Mouse (Mus musculus) urinary bladder, postnatal 10 days (tissue): ENCODE measurements at regions not wholly inside any gene's neighbourhood (a gene's known extent, or its start where the extent isn't known, plus 50 kb on each side); places are given as distances from the start of the nearest gene placed in this dataset.

Source experiments
- DNase-seq: peaks from one replicate; pipeline ENCODE4 v3.0.0; 2022; ENCODE audit warnings: low spot score

- no peak for DNase-seq
These were observed 248.3 kb downstream of the Nr2f2 start for GRCm38 (mm10) chr7:70117930-70118922.

DNA sequence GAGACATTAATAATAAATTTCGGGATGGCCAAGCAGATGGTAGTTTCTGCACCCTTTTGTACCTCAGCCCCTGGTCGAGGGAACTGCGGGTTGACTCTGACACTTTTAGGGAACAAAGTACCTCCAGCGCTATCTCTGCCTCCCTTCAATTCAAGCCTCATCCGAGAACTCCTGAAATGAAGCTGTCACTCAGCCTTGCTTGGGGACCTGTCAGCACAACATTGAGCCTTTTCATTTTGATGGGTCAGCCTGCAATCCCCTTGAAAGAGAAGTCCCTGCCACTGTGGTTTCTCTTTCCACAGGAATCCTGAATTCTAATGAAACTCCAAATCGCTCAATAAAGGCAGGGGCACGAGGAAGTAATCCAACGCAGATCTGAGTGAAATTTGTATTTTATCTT lies 257.5 kb downstream of the Nr2f2 start:
- DNase-seq: no peak

- no peak for DNase-seq
These were observed 261.5 kb downstream of the Nr2f2 start for GRCm38 (mm10) chr7:70105024-70105423.

DNA sequence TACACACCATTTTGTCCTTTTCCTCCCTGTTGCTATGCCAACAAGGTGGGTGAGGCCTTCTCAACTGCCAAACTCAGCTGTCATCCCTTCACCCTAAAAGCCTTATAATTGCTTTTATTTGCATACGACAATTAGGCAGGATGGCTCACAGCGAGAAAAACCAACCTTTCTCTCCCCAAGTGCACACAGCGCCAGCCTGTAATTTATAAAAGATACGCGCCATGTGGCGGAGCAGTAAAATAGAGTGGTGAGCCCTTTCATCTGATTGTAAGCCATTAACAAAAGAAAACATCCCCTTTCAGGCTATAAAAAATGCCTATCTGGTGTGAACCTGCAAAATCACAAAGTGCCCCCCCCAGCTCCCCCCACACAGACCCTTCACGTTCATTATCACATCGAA lies 262.0 kb downstream of the Nr2f2 start:
- no peak for DNase-seq

DNA sequence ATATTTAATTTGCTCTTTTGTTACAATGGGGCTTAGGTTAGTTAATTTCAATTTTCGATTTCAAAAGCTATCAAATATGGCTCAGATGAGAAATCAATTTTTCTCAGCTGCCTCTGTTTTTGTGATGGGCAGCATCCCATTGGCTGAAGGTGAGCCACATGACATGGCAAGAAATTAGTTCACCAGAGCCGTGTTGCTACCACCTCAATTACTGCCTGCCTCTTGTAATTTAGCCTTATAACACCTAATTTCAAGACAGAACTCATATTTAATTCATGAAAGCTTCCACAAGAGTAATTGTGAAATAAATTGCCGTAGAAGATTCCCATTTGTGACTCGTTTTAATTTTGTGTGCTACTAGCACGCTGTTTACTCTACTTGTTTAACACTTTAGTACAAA lies 262.9 kb downstream of the Nr2f2 start:
- no peak for DNase-seq

- DNase-seq: no peak
These were observed 267.5 kb downstream of the Nr2f2 start for GRCm38 (mm10) chr7:70099001-70099400.

DNA sequence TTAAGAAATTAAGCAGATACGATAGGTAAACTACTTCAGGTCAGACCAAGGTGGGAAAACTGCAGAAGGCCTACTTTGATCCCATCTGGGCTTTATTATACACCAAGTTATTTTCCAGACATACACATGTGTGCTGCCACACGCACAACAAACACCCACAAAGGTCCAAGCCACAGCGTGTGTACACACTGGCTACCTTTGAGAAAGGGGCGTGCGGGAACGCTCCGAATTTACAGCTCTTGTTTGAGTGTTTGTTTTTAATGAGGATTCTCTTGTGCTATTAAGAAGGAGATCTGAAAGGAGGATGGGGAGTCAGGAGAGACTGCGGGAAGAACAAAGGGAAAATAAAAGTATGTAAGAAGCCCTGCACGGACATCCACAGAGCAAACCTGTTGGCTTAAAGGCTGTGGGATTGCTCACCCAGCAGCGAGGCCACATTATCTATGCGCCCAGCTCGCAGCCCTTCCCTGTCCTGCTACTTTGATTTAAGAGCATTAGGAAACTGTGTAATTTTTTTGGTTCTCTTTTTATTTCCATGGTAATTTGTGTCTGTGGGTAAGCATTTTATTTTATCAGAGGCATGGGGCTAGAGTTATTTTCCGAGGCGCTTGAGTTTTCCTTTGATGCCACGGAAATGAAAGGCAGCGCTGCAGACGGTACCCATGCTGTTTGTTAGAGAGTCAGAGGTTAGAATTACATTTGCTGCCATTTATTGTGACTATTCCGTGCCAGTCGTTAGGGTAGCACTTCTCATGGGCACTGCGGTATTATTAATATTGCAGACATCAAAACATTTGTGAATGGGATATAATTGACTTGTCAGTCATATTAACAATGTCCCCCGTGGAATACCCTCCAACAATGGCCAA lies 272.4 kb downstream of the Nr2f2 start:
- DNase-seq: no peak

- no peak for DNase-seq
These were observed 274.4 kb downstream of the Nr2f2 start for GRCm38 (mm10) chr7:70092089-70092488.

GRCm38 (mm10) chr7:70089121-70089520 lies 277.4 kb downstream of the Nr2f2 start:
- DNase-seq: no peak

DNA sequence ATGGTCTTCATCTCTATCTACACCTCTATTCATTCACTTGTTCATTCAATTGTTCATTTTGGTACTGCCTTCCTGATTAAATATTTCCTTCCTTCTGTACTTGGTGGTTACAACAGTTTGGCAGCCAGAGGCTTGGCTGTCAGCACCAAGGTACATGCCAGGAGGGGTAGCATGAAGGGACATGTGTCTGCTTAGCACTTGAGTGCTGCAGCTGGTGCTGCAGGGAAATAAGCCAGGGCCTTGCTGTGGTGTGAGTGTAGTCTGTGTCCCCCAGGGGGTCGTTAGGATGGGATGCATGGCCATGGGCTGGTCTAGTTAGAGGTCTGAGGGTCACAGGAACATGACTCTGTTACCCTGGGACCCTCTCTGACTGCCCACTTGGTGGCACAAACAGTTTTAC lies 296.9 kb downstream of the Nr2f2 start:
- no peak for DNase-seq

DNA sequence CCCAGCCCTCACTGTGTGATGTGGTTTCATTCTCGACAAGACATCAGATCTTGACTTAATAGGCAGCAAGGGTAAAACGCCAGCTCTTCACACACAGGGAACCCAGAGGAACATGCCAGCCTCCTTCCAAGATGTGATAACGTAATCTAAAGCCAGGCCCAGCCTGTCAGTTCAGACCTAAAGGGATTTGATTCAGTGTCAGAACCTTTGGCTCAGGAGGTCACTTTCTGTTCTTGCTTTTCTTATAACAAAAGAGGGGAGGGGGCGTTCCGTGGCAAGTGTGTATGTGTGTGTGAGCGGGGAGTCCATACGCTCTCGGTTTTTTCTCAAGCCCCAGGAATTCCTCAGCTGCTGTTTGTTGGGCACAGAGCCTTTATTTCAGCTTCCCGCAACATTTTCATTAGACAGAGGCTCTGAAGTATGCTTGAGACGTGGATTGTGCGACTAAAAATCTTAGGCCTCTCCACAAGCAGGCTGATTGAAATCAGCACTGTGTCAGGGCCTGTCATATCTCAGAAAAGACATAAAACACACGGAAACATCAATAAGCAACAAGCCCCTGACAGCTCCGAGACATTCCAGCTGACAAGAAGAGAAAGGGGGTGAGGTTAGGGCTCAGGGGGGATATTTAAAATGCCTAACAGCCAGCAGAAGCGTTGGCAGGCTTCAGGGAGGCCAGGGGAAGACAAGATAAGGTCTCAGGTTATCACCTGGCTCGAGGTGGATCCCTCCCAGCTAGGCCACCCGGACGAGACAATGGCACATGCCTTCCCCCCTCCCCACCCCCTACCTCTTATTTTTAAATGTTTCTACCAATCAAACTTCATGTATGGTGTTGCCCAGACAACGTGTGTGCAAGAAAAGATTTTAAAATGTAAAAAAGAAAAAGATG lies 298.5 kb downstream of the Nr2f2 start:
- no peak for DNase-seq

DNA sequence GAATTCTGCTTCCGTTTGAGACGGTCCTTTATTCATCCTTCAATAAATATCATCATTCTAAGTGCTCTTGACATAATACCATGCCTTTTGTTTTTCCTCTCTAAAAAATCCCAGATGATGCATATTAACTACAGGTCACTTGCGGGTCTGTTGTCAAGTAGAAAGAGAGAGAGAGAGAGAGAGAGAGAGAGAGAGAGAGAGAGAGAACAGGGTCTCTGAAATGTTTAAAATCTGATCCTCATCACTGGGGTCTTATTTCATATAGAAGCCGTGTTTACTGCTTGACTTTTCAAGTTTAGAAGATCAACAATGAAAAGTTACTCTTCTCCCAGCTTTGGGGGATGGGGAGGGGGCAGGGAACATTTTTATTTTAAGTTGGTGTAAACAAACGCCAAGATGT lies 299.5 kb downstream of the Nr2f2 start:
- no peak for DNase-seq

DNA sequence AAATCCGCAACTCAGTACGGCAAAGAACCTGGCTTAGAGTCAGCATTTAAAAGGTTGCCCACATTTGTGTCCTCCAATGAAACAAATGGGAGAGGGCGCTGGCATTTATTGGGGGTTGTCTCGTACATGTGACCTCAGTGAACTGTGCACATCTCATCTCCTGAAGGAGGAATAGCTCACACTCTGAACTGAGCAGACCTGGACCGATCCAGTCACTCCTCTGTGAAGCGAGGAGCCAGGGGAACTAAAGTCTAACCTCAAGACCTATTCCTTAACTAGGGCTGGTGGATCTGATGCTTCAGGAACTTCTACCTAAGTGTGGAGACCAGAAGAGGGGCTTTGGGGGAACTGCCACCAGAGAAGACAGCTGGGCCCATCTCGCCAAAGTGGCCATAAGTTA lies 300.1 kb downstream of the Nr2f2 start:
- no peak for DNase-seq

DNA sequence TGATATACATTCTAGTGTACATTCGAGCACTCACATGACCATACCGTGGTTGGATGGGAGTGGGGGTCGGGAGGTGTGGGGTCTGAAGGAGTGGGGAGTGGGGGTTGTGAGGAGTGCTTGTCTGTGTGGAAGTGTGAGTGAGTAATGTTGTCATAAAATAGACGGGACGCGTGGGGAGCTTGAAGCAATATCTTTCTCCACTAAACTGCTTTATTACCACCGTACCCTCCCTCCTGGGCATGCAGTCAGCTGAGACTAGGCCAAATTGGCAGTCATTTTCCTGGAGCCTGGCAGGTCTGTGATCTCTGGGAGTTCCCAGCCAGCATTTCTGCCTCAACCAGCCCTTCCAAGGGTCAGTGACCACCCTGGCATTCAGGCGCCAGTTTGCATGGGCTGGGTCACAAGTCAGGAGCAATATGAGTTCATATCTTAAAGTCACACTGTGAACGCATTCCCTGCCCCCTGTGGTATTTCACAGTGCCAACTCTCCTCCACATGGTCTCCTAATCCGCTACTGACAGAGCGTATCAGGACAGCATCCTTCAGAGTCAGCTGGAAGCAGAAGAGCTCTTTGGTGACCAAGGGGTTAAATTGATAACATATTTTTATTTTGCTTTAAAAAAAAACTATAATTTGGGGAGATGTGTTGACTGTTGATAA lies 300.9 kb downstream of the Nr2f2 start:
- no peak for DNase-seq

DNA sequence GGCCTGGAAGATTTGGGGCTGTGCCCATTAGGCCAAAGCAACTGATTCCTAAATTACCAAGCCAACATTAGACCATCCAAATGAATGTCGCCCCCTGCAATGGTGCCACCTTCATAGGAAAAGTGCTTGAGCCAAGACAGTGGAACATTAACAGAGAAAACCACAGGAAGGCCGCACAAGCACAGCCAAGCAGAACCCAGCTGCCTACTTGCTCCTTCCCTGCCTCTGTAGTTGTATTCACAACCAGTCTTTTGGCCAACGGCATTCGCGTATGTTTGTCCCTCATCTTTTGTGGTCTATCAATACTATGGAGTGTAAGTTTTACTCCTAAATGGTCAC lies 319.2 kb downstream of the Nr2f2 start:
- no peak for DNase-seq

- DNase-seq: no peak
These were observed 319.7 kb downstream of the Nr2f2 start for GRCm38 (mm10) chr7:70046691-70047414.

DNA sequence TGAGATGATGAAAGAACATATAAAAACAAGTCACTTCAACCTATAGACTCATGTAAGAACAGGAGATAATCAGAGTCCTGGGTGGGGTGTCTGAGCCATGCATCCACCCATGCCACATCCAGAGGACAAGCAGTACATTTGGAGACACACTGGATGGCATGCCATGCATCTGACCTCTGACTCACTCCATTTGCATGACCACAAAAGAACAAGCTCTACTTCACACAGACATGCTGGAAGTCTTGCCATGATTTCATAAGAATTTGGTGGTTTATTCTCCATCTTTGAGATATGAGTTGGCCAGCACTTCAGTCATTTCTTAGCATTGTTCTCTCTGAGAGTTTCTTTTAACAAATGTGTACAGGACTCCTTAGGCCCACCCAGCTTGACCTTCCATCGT lies 329.5 kb downstream of the Nr2f2 start:
- DNase-seq: no peak

DNA sequence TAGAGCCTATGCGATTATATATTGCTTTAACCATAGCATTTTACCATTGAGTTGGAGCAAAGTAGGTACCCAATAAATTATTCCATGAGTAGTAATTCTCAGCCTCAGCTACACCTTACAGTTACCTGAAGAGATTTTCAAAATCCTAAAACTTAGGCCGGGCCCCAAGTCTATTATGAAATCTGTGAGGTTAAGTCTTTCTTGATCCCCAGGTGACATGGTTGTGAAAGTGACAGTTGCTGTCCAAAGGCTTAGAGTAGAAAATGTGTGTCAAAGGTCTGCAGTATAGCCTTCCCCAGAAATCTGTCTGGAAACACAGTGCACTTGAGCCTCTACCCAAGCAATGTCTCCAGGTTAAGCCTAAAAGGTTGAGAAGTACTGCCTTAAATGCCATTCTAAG lies 333.7 kb downstream of the Nr2f2 start:
- DNase-seq: no peak

GRCm38 (mm10) chr7:70029311-70029710 lies 337.2 kb downstream of the Nr2f2 start:
- DNase-seq: no peak

DNA sequence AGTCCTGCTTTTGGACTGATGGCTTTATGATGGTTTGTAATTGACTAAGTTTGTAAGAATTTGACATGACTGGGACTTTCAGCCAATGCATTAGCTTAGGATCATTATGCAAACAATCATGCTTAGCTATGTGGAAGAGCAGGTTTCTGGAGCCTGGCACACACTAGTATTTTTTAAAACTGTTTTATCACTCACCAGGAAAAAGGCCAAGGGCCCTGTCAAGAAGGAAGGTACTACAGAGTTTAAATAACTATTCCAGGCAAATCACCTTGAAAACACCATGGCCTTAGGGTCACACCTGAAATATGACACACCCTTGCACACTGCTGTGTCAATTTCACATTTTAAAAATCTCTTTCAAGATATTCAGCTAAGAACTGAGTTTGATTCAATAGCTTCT lies 341.0 kb downstream of the Nr2f2 start:
- DNase-seq: no peak

DNA sequence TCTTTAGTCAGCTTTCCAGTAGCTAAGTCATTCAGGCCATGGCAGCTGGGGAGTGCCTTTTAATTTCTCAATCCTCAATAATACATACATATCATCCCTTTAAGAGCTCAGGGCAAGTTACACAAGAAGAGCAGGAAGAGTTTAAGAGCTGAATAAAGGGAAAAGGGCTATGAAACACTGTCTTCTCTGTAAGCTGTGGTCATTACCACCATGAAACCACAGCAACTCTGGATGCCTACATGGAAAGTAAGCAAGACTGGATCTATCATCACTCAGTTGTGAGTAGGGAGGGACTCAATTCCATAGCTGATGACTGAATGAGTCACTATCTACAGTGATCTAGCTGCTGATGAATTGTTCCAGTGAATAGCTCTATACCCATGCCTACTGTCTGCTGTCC lies 349.9 kb downstream of the Nr2f2 start:
- no peak for DNase-seq
